Comparison of ENCODE assay signal across 8 mouse cellular contexts in the genomic region with DNA sequence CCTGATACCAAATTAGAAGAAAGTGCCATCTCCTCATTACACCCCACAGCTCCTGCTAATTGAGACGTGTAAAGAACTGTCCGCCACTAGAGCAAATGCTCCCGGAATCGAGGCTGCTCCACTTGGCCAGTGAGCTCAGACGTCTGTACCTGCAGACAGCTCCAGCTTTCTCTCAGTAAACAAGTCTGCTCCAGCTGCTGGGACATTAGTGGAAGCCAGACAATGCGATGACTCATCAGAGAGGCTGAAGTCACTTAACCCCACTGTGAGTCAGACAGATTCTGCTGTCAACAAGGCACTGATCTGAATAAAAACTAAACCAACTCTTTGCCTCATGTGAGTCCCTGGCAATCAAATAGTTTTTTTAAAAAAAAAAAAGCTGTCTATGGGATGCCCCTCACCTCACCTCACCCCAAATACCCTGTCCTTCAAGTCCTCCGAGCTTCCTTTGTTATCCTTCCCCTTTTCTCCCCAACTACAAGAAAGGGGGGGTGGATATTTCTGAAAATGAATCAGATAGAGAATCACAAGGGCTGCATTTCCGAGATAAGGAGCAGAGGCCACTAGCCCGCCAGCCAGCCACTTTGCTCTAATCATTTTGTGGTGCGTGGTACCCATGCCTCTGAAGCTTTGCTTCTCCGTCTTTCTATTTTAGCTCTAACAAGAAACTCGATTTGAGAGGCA. TPM values are rescaled to one million over a fixed set of nuclear protein-coding genes. Genes with fewer than 3 reads are reported as not detected.
A peak's percentile ranks its signal among the peaks of the same experiment; 100 is the strongest.
DNase-seq lines count a peak whose midpoint lies in the region; ATAC-seq lines count a peak whose summit lies in the region.

No protein-coding gene starts in this region.

- 0 out of 2 replicates have a peak, but pooled peaks cover 4% of the 10 kb centered on the region for H3K4me1 ChIP-seq in heart, embryonic 11.5 days (ENCODE audit: control insufficient read depth, insufficient read depth, low read length)
- H3K4me1 ChIP-seq in liver, embryonic 15.5 days (replicated peaks): peaks cover 9% of the 10 kb centered on the region
- H3K4me1 ChIP-seq in forebrain, embryonic 15.5 days: no peaks in the 10 kb centered on the region

- 25% methylated on average over 12 of the region's 12 CpGs for WGBS in heart, embryonic 11.5 days (ENCODE audit: insufficient replicate concordance)
- WGBS in liver, embryonic 15.5 days (ENCODE audit: insufficient replicate concordance): 15% methylated on average over 12 of the region's 12 CpGs
- WGBS in forebrain, embryonic 15.5 days: 67% methylated on average over 12 of the region's 12 CpGs

- H3K4me3 ChIP-seq in heart, embryonic 11.5 days (ENCODE audit: low read depth, low read length): no peak overlapping the region
- no peak overlapping the region for H3K4me3 ChIP-seq in liver, embryonic 15.5 days (replicated peaks)
- no peak overlapping the region for H3K4me3 ChIP-seq in forebrain, embryonic 15.5 days

- no peaks in the 10 kb centered on the region for H3K36me3 ChIP-seq in heart, embryonic 11.5 days (ENCODE audit: control insufficient read depth, insufficient read depth, low read length)
- no peaks in the 10 kb centered on the region for H3K36me3 ChIP-seq in liver, embryonic 15.5 days (replicated peaks)
- no peaks in the 10 kb centered on the region for H3K36me3 ChIP-seq in forebrain, embryonic 15.5 days

- H3K9me3 ChIP-seq in heart, embryonic 11.5 days (replicated peaks; ENCODE audit: control insufficient read depth, low read length): no peaks in the 10 kb centered on the region
- H3K9me3 ChIP-seq in liver, embryonic 15.5 days (replicated peaks): no peaks in the 10 kb centered on the region
- no peaks in the 10 kb centered on the region for H3K9me3 ChIP-seq in forebrain, embryonic 15.5 days

- no peak overlapping the region for H3K27ac ChIP-seq in heart, embryonic 11.5 days (ENCODE audit: low read depth, low read length)
- no peak overlapping the region for H3K27ac ChIP-seq in liver, embryonic 15.5 days (replicated peaks)
- H3K27ac ChIP-seq in forebrain, embryonic 15.5 days (replicated peaks): no peak overlapping the region

- no peak overlapping the region for H3K9ac ChIP-seq in heart, embryonic 11.5 days (ENCODE audit: low read depth, low read length)
- H3K9ac ChIP-seq in liver, embryonic 15.5 days: no peak overlapping the region
- H3K9ac ChIP-seq in forebrain, embryonic 15.5 days (replicated peaks): no peak overlapping the region

- peak; percentile 11 for DNase-seq in cerebellum, adult 9-11 months
- DNase-seq in cerebellum, adult 18-20 months: no peak
- DNase-seq in urinary bladder, adult 18-20 months (ENCODE audit: low spot score in 2 of 2): peak; percentile 16 to 54
- DNase-seq in urinary bladder, postnatal 10 days (ENCODE audit: low spot score): no peak
- DNase-seq in spleen, postnatal 4 days (ENCODE audit: low spot score in 2 of 2): no peak

- 0 out of 2 replicates have a peak, but pooled peaks have one; percentile 55 for ATAC-seq in heart, embryonic 11.5 days (replicated peaks; ENCODE audit: insufficient number of reproducible peaks, low FRiP score, low TSS enrichment)
- 0 out of 2 replicates have a peak, but pooled peaks have one; percentile 51 for ATAC-seq in liver, embryonic 15.5 days (ENCODE audit: insufficient read depth)
- ATAC-seq in forebrain, embryonic 15.5 days (replicated peaks): no peak

- H3K4me2 ChIP-seq in heart, embryonic 11.5 days: no peak overlapping the region
- peak overlapping the region; percentile 21; the same call in 1 of the 2 replicates for H3K4me2 ChIP-seq in liver, embryonic 15.5 days
- no peak overlapping the region for H3K4me2 ChIP-seq in forebrain, embryonic 15.5 days (replicated peaks)

- no peaks in the 10 kb centered on the region for H3K27me3 ChIP-seq in heart, embryonic 11.5 days (ENCODE audit: control insufficient read depth, insufficient read depth, low read length)
- H3K27me3 ChIP-seq in liver, embryonic 15.5 days: no peaks in the 10 kb centered on the region
- no peaks in the 10 kb centered on the region for H3K27me3 ChIP-seq in forebrain, embryonic 15.5 days

RNA-seq across cellular contexts. Expression of a gene that starts 31.6 kb away (rescaled TPM):
- 1.5 and 2.3 TPM in 2 replicates for polyA plus RNA-seq in heart, embryonic 11.5 days (2014; fragmentation: Nextera tagmentation; extraction: Ambion mirVana)
- polyA plus RNA-seq in liver, embryonic 15.5 days (2015; fragmentation: Nextera tagmentation; extraction: Ambion mirVana): 0.97 and 1.2 TPM in 2 replicates
- 27.9 and 30.4 TPM in 2 replicates for polyA plus RNA-seq in forebrain, embryonic 15.5 days (2015; fragmentation: Nextera tagmentation; extraction: Ambion mirVana)

RNA-seq across cellular contexts. Expression of a gene that starts 38.9 kb away (rescaled TPM):
- polyA plus RNA-seq in heart, embryonic 11.5 days (2014; fragmentation: Nextera tagmentation; extraction: Ambion mirVana): 8.1 and 8.8 TPM in 2 replicates
- 8.5 and 9.1 TPM in 2 replicates for polyA plus RNA-seq in liver, embryonic 15.5 days (2015; fragmentation: Nextera tagmentation; extraction: Ambion mirVana)
- polyA plus RNA-seq in forebrain, embryonic 15.5 days (2015; fragmentation: Nextera tagmentation; extraction: Ambion mirVana): 22.2 and 24.7 TPM in 2 replicates

Comparison
In these comparisons a context has a peak if more than half of its experiments do, and no peak if none do; other contexts are left out.
1. DNase-seq: peak in cerebellum, adult 9-11 months (single experiment) and urinary bladder, adult 18-20 months (2 of 2); none in cerebellum, adult 18-20 months (0 of 2), urinary bladder, postnatal 10 days (single experiment) and spleen, postnatal 4 days (0 of 2).